Mouse (Mus musculus) heart, embryonic 15.5 days (tissue): ENCODE data around the gene Idua. TPM values are rescaled to one million over a fixed set of nuclear protein-coding genes. Genes with fewer than 3 reads are reported as not detected.

Source experiments
- ATAC-seq: fragments of 200-750 bp; cut with Nextera tagmentation; replicated peaks from 2 replicates; pipeline ENCODE4 v1.8.0; 2017; ENCODE audit warnings: low read depth, moderate TSS enrichment; ENCODE audit not compliant: insufficient number of reproducible peaks, insufficient read depth, low FRiP score
- H3K27ac ChIP-seq: fragments of 300-500 bp; sonication (generic); 2 replicates; pipeline ENCODE4 v1.5.1; 2015; ENCODE audit warnings: mild to moderate bottlenecking, inconsistent platforms
- H3K27me3 ChIP-seq: fragments of 300-500 bp; sonication (generic); 2 replicates; pipeline ENCODE4 v1.6.1; 2015; ENCODE audit warnings: inconsistent platforms
- H3K36me3 ChIP-seq: fragments of 300-500 bp; sonication (generic); 2 replicates; pipeline ENCODE4 v1.6.1; 2015; ENCODE audit warnings: mild to moderate bottlenecking, inconsistent platforms
- H3K4me1 ChIP-seq: fragments of 300-500 bp; sonication (generic); replicated peaks from 2 replicates; pipeline ENCODE4 v1.6.1; 2015; ENCODE audit warnings: inconsistent platforms
- H3K4me2 ChIP-seq: fragments of 300-500 bp; sonication (generic); 2 replicates; pipeline ENCODE4 v1.6.1; 2015; ENCODE audit warnings: inconsistent platforms, mild to moderate bottlenecking, moderate library complexity
- H3K4me3 ChIP-seq: fragments of 300-500 bp; sonication (generic); 2 replicates; pipeline ENCODE4 v1.5.1; 2015; ENCODE audit warnings: mild to moderate bottlenecking, inconsistent platforms
- H3K9ac ChIP-seq: fragments of 300-500 bp; sonication (generic); 2 replicates; pipeline ENCODE4 v1.6.1; 2015; ENCODE audit warnings: mild to moderate bottlenecking, inconsistent platforms
- H3K9me3 ChIP-seq: fragments of 300-500 bp; sonication (generic); replicated peaks from 2 replicates; pipeline ENCODE4 v1.6.1; 2016; ENCODE audit warnings: inconsistent platforms
- WGBS: fragments of 180-500 bp; shearing (Covaris S2); methylation state at CpG from one replicate; pipeline ENCODE4 v1.1.7; 2015; ENCODE audit warnings: mixed read lengths; 5-methylcytosine and 5-hydroxymethylcytosine counted together
- polyA plus RNA-seq: library from polyadenylated mRNA; unstranded; fragments of >200 nt; fragmentation: Nextera tagmentation; extraction: Ambion mirVana; gene quantifications from 2 replicates; pipeline ENCODE4 v1.2.1, GENCODE M21; 2015

The Idua gene
- polyA plus RNA-seq, 1 experiment from 2014 or later: 13.9 TPM

- Histone ChIP-seq H3K4me1 (peaks cover 4% of the 10 kb centered on the region; the same call in 1 of the 2 replicates), H3K4me3 (no peak overlapping the region), H3K9ac (no peak overlapping the region), H3K27ac (no peak overlapping the region), H3K9me3 (no peaks in the 10 kb centered on the region), H3K36me3 (peaks cover 52% of the 10 kb centered on the region), H3K4me2 (no peak overlapping the region), H3K27me3 (no peaks in the 10 kb centered on the region)
- WGBS: 88% methylated on average over 9 of the region's 9 CpGs
- ATAC-seq: no peak
These were observed 14.3 kb upstream of the Idua start for GRCm38 (mm10) chr5:108645651-108646342.

DNA sequence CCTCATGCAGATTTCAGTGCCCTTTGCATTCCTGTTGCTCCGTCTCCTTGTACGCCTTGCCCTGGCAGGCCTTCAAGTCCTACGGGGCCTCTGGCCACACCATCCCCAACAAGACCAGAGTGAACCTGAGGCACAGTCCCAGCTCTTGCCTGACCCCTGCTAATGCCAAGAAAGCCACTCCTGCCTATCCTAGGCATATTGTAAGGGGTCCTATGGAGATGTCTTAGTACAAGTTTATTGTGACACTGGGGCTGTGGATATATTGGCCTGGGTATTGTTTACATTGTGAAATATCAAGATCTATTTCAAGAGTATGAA, 13.8 kb upstream of the Idua start:
- peaks cover 4% of the 10 kb centered on the region; the same call in 1 of the 2 replicates for H3K4me1 ChIP-seq
- H3K36me3 ChIP-seq: peaks cover 53% of the 10 kb centered on the region
- H3K27ac ChIP-seq: no peak overlapping the region
- no peaks in the 10 kb centered on the region for H3K27me3 ChIP-seq
- no peaks in the 10 kb centered on the region for H3K9me3 ChIP-seq
- WGBS: 81% methylated on average over 3 of the region's 3 CpGs
- no peak overlapping the region for H3K4me3 ChIP-seq
- H3K9ac ChIP-seq: no peak overlapping the region
- H3K4me2 ChIP-seq: no peak overlapping the region
- no peak for ATAC-seq

DNA sequence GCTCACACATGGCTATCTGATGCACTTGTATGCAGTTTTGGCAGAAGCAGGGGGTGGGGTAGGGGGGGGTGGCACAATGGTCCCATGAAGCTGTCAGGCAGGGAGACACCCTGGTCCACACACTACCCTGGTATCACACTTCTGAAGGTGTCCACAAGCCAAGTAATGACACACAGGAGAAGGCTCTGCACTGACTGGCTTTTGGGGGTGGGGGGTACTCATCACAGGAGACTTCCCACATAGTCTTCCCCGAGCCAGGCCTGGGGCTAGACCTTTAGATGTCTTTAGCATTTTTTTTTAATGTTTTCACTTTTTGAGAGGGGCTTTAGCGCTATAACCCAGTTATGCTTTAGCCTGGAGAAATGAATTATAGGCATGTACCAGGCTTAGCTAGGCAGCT, 12.8 kb upstream of the Idua start:
- ATAC-seq: no peak
- 77% methylated on average over 2 of the region's 2 CpGs for WGBS
- Histone ChIP-seq H3K27ac (no peak overlapping the region), H3K9me3 (no peaks in the 10 kb centered on the region), H3K4me1 (peaks cover 4% of the 10 kb centered on the region; the same call in 1 of the 2 replicates), H3K36me3 (peaks cover 53% of the 10 kb centered on the region), H3K27me3 (no peaks in the 10 kb centered on the region), H3K4me2 (no peak overlapping the region), H3K4me3 (no peak overlapping the region), H3K9ac (no peak overlapping the region)

- 89% methylated on average over 2 of the region's 2 CpGs for WGBS
- Histone ChIP-seq H3K9me3 (no peaks in the 10 kb centered on the region), H3K9ac (no peak overlapping the region), H3K27me3 (no peaks in the 10 kb centered on the region), H3K4me3 (no peak overlapping the region), H3K4me2 (no peak overlapping the region), H3K4me1 (peaks cover 4% of the 10 kb centered on the region; the same call in 1 of the 2 replicates), H3K27ac (no peak overlapping the region), H3K36me3 (peaks cover 54% of the 10 kb centered on the region)
- ATAC-seq: no peak
These were observed 12.2 kb upstream of the Idua start for GRCm38 (mm10) chr5:108647820-108648465.

GRCm38 (mm10) chr5:108648937-108649576, 11.1 kb upstream of the Idua start:
- Histone ChIP-seq H3K27ac (no peak overlapping the region), H3K4me3 (no peak overlapping the region), H3K4me2 (no peak overlapping the region), H3K4me1 (0 out of 2 replicates have a peak, but pooled peaks cover under 1% of the 10 kb centered on the region), H3K9me3 (no peaks in the 10 kb centered on the region), H3K9ac (no peak overlapping the region), H3K36me3 (peaks cover 64% of the 10 kb centered on the region), H3K27me3 (no peaks in the 10 kb centered on the region)
- no peak for ATAC-seq
- WGBS: 90% methylated on average over 11 of the region's 11 CpGs

GRCm38 (mm10) chr5:108650341-108650740, 9.8 kb upstream of the Idua start:
- Histone ChIP-seq H3K4me1 (no peaks in the 10 kb centered on the region), H3K27me3 (no peaks in the 10 kb centered on the region), H3K9me3 (no peaks in the 10 kb centered on the region), H3K27ac (no peak overlapping the region), H3K9ac (no peak overlapping the region), H3K4me3 (no peak overlapping the region), H3K4me2 (no peak overlapping the region), H3K36me3 (peaks cover 69% of the 10 kb centered on the region)
- ATAC-seq: no peak
- 85% methylated on average over 7 of the region's 7 CpGs for WGBS

DNA sequence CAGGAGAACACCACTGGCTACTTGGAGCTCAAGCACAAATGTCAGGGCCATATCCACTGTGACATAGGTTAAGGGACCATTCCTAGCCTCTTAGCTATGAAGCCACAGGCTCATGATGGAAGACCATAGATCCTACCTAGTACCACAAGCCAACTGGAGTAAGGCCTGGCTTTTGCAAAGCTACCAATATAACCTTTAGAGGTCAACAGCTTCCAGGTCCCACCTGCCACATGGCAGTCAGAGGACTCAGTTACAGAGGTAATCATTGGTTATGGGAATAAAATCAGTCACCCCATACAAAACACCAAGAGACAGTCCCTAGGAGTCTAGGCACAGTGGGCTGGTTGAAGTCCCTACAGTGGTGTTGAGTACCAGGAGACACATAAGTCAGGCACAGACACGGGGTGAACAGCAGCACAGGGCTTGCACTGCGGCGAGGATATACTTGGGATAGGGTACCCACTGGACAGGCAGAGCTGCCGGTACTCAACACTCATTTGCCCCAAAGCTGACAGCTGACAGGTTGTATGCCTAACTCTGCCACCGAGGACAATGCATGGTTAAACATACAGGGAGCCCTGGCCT, 8.9 kb upstream of the Idua start:
- no peak overlapping the region for H3K4me3 ChIP-seq
- no peak for ATAC-seq
- H3K27ac ChIP-seq: no peak overlapping the region
- no peak overlapping the region for H3K9ac ChIP-seq
- no peaks in the 10 kb centered on the region for H3K9me3 ChIP-seq
- H3K27me3 ChIP-seq: no peaks in the 10 kb centered on the region
- H3K4me2 ChIP-seq: no peak overlapping the region
- no peaks in the 10 kb centered on the region for H3K4me1 ChIP-seq
- WGBS: 84% methylated on average over 5 of the region's 5 CpGs
- H3K36me3 ChIP-seq: peaks cover 67% of the 10 kb centered on the region

GRCm38 (mm10) chr5:108651823-108652222, 8.3 kb upstream of the Idua start:
- no peak overlapping the region for H3K27ac ChIP-seq
- no peak overlapping the region for H3K4me2 ChIP-seq
- H3K4me3 ChIP-seq: no peak overlapping the region
- no peak for ATAC-seq
- H3K9ac ChIP-seq: no peak overlapping the region
- no peaks in the 10 kb centered on the region for H3K27me3 ChIP-seq
- H3K4me1 ChIP-seq: no peaks in the 10 kb centered on the region
- 56% methylated on average over 1 of the region's 1 CpGs for WGBS
- H3K36me3 ChIP-seq: peaks cover 61% of the 10 kb centered on the region
- H3K9me3 ChIP-seq: no peaks in the 10 kb centered on the region

GRCm38 (mm10) chr5:108653341-108653740, 6.8 kb upstream of the Idua start:
- no peak for ATAC-seq
- Histone ChIP-seq H3K4me1 (no peaks in the 10 kb centered on the region), H3K9ac (no peak overlapping the region), H3K9me3 (no peaks in the 10 kb centered on the region), H3K27ac (no peak overlapping the region), H3K36me3 (peaks cover 62% of the 10 kb centered on the region), H3K4me3 (no peak overlapping the region), H3K4me2 (no peak overlapping the region), H3K27me3 (no peaks in the 10 kb centered on the region)
- WGBS: 83% methylated on average over 6 of the region's 6 CpGs

GRCm38 (mm10) chr5:108654444-108654990, 5.6 kb upstream of the Idua start:
- Histone ChIP-seq H3K36me3 (peaks cover 51% of the 10 kb centered on the region), H3K4me3 (no peak overlapping the region), H3K9ac (no peak overlapping the region), H3K4me2 (no peak overlapping the region), H3K27ac (no peak overlapping the region), H3K9me3 (no peaks in the 10 kb centered on the region), H3K27me3 (no peaks in the 10 kb centered on the region), H3K4me1 (peaks cover 3% of the 10 kb centered on the region)
- WGBS: 93% methylated on average over 10 of the region's 10 CpGs
- no peak for ATAC-seq

DNA sequence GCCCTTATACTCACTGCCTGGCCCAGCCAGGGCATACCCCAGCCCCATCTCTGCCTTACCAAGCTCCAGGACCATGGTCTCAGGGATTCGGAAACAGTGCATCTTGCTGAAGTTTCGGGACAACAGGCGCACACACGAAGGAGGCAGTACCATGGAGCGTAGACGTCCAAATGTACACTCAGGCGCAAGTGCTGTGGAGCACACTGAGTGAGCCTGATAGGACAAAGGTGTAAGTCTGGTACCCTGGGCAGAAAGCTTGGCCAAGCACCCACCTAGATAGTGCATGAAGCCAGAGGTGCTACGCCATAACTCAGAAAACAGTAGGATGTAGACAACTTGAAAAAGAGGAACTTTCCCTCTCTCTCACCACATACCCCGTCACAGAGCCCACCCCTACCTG, 4.8 kb upstream of the Idua start:
- peaks cover 43% of the 10 kb centered on the region for H3K36me3 ChIP-seq
- peaks cover 9% of the 10 kb centered on the region for H3K4me1 ChIP-seq
- H3K27me3 ChIP-seq: no peaks in the 10 kb centered on the region
- WGBS: 93% methylated on average over 9 of the region's 9 CpGs
- H3K4me2 ChIP-seq: no peak overlapping the region
- no peak overlapping the region for H3K9ac ChIP-seq
- no peak overlapping the region for H3K4me3 ChIP-seq
- ATAC-seq: no peak
- no peak overlapping the region for H3K27ac ChIP-seq
- H3K9me3 ChIP-seq: no peaks in the 10 kb centered on the region
